Mouse (Mus musculus) cerebellum, postnatal 10 days (tissue): ENCODE data around the gene Stxbp5.
A peak's percentile ranks its signal among the peaks of the same experiment; 100 is the strongest.
"Not testable (repeated sequence)": the region's sequence is repeated elsewhere in the genome, so short reads cannot be mapped to it uniquely, and the experiment has no call there.

Source experiments
- DNase-seq, 2 experiments: peaks; one replicate each; pipeline ENCODE4 v3.0.0; 2021; ENCODE audit warnings: mixed read lengths in 2 of 2

Stxbp5 gene

DNA sequence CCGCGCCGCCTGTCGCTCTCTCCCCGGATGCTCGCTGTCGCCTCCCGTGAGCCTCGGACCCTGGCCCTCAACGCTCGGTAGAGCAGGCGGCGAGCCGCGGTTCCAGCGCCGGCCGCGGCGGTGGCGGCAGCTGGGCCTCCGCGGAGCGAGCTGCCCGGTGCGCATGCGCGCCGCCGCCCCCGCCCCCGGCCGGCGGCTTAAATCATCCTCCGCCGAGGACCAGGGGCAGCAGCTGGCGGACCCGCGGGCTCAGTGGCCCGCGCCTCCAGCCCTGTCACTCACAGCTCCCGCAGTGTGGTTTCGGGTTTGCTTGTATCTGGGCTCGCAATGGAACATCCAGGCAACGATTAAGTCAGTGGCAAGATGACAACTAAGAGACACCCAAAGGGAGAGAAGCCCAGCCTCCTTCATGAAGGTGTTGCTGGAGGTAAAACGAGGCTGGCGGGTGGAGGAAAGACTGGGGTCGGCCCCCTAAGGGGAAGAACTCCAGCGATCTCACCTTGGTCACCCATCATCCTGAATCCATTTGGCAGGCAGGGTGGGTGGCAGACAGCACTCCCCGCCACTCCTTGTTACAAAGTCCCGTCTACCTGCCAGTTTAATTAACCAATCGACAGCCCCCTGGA lies at the start of gene Stxbp5:
Stxbp5 (minus strand) TSS at position 9 of the 626 bp plus-strand sequence.
- DNase-seq: peak; percentile 91 to 93

DNA sequence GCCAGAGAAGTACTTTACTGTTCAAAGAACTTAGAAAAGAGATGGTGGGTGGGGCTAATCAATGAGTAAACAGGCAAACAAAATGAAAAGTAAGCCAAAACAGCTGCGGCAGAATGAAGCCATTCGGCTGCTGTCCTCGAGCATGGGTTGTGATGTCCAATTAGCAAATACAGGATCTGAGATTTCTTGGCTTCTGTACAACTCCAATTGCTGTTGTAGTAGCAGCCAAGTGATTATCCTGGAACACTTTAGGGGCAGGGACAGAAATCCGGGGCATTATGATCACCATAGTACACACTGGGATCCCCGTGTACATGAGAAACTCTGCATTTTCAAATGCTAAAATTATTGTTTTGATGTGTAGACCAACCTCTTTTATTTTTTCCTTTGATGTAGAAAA lies 11.5 kb upstream of the Stxbp5 start:
- no peak for DNase-seq

DNA sequence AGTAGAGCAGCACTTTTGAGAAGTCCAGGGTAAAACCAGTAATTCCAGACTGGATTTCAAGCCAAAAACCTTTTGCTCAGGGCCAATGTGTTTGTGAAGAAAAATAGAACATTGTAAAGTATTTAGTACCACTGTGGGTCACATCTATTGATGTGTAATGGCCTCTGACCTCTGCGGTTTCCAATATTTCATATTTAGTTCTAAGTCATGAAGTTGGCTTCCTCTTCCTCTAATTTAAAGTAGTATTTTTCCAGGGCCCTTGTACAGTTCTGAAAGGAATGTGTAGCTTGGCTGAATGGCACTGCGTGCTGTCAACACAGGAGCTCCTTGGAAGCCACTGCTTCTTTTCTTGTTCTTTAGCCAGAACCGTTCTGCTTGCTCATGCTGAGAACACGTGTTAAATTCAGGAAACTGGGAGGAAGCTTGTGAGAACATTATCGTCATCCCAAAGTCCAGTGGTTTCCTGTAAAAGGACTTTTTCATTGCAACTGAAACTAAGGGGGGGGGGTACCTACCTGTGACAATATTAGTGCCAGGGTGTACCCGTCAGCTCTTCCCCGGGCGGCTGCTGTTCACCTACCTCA lies 7.1 kb upstream of the Stxbp5 start:
- peak in 1 of 2 experiments; percentile 16 for DNase-seq

DNA sequence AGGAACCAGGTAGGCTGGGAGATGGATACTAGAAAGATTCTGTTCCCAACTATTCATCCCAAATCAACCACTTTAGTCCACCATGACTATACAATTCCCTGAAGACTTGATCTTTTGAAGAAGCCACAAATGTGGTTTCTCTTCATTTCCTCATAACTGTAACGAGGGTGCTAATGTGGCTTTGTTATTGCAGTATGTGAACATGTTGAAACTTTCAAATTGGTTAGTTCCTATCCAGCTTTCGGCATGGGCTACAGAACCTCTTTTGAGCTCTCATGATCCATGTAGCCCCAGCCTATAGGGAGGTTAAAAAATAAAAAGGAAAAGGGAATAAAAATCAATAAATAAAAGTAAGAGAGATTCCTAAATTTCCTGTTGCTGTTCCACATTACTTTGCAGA lies 6.6 kb upstream of the Stxbp5 start:
- no peak for DNase-seq

DNA sequence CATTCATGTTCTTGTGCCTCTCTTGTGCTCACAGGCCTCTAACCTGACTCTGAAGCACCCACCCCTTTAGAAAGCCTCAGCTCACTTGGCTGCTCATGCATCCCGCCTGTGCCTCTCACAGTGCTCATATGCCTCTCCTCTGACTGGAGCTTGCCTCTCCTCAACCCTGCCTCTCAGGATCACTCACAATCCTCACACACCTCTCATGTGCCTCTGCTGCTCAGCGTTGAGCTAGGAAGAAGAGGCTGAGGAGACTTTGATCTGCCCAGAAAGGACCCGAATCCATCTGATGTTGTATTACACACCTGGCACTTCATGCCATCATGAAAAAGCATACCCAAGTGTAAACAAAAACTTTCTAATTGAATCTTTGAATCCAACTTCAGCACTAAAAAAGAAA lies 5.3 kb upstream of the Stxbp5 start:
- DNase-seq: no peak

DNA sequence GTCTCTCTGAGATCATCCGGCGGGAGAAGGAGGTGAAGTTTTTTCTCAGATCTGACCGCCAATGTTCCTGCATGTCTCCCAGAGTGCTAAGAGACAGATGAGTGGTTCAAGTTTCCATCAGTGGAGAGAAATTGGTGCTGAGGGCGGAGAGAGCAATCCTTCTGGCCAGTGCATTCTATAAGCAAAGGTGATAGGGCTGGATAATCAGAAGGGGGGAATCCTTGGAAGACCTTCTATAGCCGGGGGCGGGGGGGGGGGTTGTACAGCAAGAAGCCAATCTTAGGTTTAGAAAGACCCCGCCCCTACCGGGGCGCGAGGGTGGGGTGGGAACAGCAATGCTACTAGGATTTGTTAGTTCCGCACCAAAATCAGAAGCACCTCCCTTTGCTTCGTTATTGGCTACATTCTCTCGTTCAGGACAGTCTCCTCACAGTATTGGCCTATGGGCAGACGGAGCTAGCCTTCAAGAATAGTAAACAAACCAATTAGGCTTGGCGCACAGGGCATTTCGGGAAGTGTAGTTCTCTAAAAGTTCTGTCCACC lies 889 bp upstream of the Stxbp5 start:
- DNase-seq: peak; percentile 84 to 90

DNA sequence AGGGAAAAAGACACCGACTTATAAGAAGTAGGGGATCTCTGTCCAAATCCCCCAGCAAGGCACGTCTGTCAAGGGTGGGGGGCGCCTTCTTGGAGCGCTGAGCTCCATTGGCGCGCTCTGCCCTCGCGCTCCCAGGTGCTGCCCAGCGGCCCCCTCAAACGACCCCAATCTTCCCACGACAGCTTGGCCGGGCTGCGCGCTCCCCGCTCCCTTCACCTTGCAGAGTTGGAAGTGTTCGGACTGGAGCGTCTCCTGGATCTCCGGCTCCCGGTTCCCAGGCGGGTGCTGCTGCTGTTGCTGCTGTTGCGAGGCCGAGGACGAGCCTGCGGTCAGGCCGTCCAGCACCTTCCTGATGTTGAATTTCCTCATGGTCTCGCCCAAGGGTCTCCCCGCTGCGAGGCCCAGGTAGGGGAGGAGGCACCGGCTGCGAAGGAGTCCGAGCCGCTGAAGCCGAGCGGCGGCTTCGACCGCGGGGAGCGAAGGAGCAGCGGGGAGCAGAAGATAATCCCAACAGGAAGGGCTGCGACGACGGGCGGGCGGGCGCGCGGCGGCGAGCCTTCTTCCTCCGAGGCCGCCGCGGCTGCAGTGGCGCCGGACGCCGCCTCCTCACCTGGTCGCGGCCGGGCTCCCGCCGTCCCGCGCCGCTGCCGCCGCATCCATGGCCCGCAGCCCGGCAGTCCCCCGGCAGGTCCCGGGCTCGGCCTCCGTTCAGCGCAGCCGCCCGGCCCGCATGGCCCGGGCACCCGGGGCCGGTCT lies 386 bp downstream of the Stxbp5 start:
- peak; percentile 71 to 72 for DNase-seq

DNA sequence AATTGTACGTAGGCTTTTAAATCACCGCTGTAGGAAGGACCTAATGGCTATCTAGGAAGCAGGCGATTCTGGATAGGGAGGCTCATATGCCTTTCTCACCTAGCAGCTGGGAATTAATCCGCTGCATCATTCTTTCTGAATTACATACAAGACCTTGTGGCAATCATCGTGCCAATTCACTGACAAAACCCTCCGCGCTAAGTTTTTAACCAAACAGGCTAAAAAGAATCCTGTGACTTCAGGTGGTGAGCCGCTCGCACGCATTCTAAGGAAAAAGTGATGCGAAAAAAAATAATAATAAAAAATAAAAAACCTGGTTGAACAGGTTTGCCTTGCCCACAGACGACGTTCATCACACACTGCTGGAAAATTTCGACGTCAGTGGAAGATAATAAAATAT lies 1.1 kb downstream of the Stxbp5 start:
- DNase-seq: peak; percentile 39 to 57

DNA sequence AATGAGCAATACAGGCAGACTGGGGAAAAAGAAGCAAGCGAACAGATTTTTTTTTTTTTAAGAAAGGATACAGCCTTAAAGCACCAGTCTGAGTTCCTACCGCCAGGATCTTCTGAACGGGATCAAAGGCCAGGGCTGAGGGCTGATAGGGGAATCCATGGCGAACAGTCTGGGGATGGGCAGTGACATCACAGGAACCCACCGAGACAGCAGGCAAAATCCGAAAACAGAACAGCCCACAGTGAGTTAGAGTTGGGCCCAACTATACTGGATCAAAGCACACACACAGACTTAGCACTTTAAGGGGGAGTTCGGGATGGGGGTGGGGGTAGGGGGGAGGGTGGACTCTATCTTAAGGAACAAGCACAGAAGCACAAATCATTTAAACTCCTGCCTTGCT lies 1.8 kb downstream of the Stxbp5 start:
- peak; percentile 31 to 34 for DNase-seq

DNA sequence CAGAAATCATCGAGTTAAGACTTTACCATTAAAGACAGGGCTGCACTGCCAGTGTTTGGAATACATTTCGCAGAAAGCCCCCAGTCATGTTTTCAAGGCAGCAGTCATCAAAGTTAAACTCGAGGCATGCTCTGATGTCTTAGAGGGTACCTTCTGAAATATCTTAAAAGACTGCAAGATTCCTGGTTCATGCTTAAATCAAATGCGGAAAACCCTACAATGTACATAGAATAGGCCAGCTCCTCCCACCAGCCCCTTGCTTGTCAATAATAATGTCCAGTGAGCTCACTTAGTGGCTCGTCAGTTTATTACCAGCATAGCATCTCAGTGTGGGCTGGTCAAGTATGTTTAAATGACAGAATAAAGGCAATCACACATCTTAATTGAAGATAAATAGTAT lies 3.0 kb downstream of the Stxbp5 start:
- no peak for DNase-seq

DNA sequence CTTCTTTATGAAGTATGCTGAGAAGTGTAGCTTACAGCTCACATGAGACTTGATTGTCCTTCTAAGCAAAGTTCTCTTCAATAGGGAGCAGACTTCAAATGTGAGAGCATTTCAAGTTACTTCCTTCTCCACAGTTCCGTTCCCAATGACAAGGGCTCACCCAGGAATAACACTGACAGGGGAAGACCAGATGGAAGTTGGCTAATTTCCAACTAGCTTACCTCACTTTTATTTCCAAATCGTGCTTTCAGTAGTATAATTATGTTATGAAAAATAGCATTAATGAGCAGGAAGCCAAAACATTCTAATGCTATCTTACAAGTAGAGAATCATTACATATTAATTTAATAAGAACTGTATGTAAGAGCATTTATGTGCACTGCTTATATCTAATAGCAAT lies 7.3 kb downstream of the Stxbp5 start:
- peak in 1 of 2 experiments; percentile 26 for DNase-seq

DNA sequence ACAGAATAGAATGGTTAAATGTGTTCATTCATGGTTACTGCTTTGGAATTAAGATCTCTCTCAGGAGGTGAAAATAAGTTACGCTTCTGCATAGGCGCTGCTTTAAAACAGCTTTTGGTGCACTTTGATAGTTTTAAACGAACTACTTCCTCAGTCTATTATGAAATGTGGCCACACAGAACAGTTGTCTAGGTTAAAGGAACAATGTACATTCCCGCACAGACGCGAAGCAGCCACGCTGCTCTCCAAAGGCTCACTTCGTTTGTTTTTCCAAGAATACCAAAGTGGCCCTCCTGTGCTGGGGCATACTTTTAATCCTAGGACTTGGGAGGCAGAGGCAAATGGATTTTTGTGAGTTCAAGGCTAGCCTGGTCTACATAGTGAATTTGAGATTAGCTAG lies 11.2 kb downstream of the Stxbp5 start:
- no peak for DNase-seq

DNA sequence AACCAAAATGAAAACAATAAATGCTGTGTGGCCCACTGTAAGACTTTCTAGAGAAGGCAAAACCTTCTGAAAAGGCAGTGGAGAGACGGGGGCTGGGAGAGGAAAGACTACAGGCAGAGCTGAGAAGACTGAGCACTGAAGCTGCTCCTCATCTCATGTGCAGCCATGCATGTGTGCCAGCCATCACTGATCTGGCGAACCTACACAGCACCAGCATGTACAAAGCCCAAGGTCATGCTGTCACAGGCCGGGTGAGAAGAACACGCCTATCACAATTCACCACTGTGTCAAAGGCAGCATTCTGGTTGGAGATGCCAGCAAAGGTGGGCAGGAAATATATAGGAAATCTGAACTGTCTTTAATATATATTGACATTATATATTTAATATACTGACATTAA lies 12.2 kb downstream of the Stxbp5 start:
- DNase-seq: peak; percentile 60 to 70

DNA sequence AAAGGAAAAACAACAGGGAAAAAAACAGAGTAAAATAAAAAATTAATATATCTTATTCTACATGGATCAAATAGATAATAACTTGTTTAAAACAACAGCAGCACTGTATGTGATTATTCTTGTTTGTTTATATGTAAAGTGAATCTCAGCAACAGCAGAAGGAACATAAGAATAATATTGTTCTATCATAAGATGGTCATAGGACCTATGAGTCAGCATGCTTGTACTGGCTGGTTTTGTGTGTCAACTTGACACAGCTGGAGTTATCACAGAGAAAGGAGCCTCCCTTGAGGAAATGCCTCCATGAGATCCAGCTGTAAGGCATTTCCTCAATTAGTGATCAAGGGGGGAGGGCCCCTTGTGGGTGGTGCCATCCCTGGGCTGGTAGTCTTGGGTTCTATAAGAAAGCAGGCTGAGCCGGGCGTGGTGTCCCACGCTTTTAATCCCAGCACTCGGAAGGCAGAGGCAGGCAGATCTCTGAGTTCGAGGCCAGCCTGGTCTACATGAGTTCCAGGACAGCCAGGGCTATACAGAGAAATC lies 19.0 kb downstream of the Stxbp5 start:
- DNase-seq: not testable (repeated sequence)

DNA sequence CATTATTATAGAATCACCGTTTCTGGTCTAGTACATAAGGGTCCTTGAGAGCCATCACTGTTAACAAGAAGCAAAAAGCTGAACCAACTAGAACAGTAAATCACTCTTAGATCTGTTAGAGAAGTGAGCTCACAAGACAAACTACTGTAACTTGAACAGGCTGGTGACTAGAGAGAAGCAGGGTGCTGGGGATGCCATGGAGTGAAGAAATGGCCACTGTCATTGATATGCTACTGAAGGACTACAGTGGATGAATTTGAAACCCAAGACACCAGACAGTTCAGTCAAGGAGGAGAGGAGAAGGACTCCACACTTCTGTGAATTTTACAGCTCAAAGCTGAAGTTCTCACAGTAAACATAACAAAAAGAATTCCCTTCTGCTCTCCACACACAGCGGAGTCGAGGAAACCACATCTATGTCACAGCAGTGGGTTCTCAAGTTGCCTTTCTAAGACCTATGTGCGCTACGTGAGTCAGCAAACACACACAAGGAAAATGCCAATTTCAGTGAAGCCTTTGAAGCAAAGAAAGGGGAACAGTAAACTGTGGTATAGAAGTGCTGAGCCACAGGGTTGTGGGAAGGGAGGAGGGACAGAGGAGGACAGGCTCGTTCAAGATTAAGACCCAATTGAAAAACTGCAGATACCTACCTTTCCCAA lies 20.7 kb downstream of the Stxbp5 start:
- no peak for DNase-seq

DNA sequence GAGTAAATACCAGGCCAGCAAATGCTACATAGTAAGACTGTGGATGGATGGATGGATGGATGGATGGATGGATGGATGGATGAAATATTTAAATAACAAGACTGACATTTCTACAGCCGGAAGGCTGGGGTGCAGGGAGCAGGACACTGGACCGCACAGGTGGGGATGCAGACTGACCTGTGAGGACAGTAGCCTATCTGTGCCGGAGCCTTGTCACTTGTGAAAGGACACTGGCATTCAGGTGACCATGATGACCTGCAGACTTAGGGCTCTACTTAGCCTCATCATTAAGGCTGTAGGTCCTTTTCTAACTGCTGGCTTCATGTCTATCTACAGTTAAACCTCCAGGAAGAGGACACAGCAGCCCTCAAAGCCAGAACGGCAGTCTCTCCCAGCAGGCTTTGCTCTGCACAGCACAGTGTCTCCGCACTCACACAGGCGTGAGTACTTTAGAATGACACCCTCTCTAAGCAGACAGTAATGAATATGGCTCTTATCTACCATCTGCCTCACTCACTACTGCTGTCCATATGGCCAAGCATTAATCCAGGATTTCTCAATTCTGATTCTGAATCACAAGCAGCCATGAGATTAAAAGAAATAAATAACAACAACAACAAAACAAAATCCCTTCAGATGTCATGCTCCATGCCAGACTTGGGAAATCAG lies 21.9 kb downstream of the Stxbp5 start:
- peak; percentile 25 to 39 for DNase-seq

DNA sequence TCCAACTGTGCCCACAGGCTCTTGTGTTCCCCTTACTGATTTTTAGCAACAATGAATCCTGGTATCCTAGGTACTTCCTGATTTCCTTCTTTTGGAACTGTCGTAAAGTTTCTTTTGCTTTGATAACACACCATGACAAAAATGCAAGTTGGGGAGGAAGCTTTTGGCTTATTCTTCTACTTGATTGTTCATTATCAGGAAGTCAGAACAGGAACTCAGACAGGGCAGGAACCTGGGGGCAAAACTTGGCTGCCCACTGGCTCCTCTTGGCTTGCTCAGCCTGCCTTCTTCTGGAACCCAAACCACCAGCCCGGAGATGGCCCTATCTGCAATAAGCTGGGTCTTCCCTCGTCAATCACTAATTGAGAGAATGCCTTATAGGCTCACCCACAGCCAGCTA lies 25.0 kb downstream of the Stxbp5 start:
- no peak for DNase-seq

DNA sequence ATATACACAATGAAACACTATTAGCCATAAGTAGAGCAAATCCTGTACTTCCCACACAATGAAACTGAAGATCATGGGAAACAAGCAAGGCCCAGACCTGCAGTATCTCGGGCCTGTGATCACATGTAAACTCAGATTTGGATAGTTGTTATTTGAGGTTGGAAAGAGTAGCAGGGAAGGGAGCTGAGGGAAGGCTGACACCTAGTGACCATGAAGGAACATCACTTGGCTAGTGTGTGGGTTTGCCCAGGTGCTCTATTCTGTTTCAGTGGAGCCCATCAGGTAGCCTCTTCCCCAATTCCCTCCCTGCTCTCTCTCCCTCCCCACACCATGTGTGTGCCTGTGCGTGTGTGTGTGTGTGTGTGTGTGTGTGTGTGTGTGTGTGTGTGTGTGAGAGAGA lies 28.7 kb downstream of the Stxbp5 start:
- DNase-seq: peak; percentile 23 to 39

DNA sequence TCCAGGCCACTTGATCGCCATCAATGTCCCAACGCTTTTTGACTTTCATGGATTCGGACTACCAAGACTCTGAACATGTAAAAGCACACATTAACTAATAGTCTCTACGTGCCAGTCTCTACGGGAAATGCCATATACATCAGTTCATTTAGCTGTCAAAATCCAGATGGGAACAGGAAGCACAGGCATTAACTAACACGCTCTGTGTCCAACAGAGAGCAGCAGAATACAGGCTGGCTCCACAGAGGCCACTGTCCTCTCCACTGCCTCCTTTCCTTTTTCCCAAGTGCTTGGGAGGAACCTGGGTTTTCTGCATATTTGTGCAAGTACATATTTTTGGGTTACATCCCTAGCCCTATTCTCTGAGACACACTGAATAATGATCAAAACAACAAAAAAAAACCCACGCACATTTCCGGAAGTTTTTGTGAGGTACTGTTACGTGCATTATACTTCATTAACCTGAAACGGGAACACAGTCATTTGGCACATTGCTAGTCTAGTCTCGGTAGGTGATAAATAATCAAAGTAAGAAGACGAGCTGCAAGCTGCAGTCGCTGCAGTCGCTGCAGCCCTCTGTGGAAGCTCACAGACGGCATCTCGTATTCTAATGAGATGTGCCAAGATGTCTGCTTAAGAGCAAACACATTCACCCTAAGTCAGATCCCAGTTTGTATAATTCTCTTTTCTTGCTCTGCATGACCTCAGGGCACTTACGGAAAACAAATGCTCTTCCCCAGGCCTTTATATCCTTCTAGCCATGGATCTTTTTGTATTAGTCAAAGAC lies 33.9 kb downstream of the Stxbp5 start:
- peak in 1 of 2 experiments; percentile 17 for DNase-seq

DNA sequence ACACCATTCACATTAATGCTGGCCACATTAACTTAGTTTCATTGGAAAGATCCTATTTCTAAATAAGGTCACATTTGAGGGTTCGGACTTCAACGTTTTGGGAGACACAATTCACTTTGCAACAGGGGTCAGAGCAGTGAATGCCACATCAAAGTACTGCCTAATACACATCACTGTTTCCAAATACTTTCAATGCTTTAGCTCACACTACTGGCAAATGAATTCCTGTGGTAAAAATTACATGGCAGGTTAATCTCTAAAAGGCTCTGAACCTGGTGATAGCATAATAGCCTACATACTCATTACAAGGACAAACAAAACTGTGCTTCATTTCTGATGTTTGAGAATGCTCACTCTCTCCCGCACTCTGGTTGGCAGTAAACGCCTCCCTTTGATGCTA lies 40.9 kb downstream of the Stxbp5 start:
- no peak for DNase-seq

DNA sequence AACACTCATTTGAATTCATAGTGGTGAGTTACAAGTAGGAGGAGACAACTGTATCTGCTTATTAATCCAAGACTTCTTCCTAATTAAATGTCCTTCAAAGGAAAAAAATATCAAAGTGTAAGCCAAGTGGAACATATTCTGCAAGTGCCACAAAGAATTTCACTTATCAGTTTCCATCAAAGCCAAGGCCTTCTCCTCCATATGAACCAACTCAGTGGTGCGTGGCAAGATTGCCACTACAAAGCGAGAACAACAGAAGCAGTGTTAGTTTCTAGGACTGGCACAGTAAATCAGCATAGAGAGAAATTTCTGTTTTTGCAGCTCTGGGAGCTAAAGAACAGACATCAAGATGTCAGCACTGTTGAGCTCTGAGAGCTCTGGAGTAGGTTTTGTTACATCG lies 41.4 kb downstream of the Stxbp5 start:
- DNase-seq: no peak

DNA sequence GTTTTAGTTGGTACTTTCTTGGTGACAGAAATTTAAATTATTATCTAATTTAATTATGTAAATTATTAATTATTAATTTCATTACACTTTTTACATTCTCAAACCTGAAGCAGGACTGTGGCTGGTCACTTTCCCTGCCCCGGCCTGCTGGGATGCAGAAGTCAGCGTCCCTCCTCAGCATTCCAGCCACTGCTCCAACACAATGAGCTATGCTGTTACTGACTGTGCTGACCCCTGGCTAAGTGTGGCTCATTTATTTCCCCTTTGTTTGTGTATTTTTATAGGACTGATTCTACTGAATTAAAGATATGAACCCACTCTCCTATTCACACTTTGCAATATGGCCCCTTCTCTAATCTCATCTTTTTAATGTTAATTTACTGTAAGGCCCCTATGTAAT lies 43.0 kb downstream of the Stxbp5 start:
- DNase-seq: no peak
